Mouse (Mus musculus): ENCODE data around the gene Ptprg. TPM values are rescaled to one million over a fixed set of nuclear protein-coding genes. Genes with fewer than 3 reads are reported as not detected.

The Ptprg gene
- polyA plus RNA-seq, 1 experiment: 16.6 TPM

Other genes starting within 250 kb of the Ptprg start
- 0.56 TPM for gene Gm3839, start 196.8 kb upstream of the Ptprg start, polyA plus RNA-seq (2012; fragmentation: generic; extraction: Trizol)

Measured in C2C12 (cell line).